Mouse (Mus musculus) megakaryocyte, embryonic 14.5 days (primary cell): ENCODE results near the gene Arid3a. TPM values are rescaled to one million over a fixed set of nuclear protein-coding genes. Genes with fewer than 3 reads are reported as not detected.

Experiments used
- H3K27me3 ChIP-seq: replicated peaks from 2 replicates; pipeline ENCODE3; 2012; ENCODE audit warnings: inconsistent platforms
- H3K36me3 ChIP-seq: replicated peaks from 2 replicates; pipeline ENCODE3; 2012; ENCODE audit warnings: low read length, inconsistent platforms, mixed read lengths
- H3K4me1 ChIP-seq: 2 replicates; pipeline ENCODE4 v1.6.1; 2012; ENCODE audit warnings: inconsistent platforms
- H3K4me3 ChIP-seq: replicated peaks from 2 replicates; pipeline ENCODE3; 2012; ENCODE audit warnings: moderate library complexity, mild to moderate bottlenecking, inconsistent platforms
- H3K9me3 ChIP-seq: 2 replicates; pipeline ENCODE4 v1.6.1; 2012; ENCODE audit warnings: inconsistent platforms
- FLI1 ChIP-seq: IDR thresholded peaks from 2 replicates; pipeline ENCODE4 v1.6.1; 2012; ENCODE audit warnings: low read length, inconsistent platforms, mixed read lengths
- GATA1 ChIP-seq: IDR thresholded peaks from 3 replicates; pipeline ENCODE4 v1.6.1; 2012; ENCODE audit warnings: mixed read lengths, low read length, inconsistent platforms, borderline replicate concordance
- polyA plus RNA-seq: library from polyadenylated mRNA; stranded (reverse); fragments of >175 nt; gene quantifications from 2 replicates; pipeline ENCODE4 v1.2.3, GENCODE M21; 2012; ENCODE audit warnings: low replicate concordance; ENCODE audit not compliant: insufficient read depth

Arid3a gene
- polyA plus RNA-seq, 1 experiment, result 89.7 TPM

GRCm38 (mm10) chr10:79960671-79961294, 33.9 kb downstream of the Arid3a start:
- Histone ChIP-seq H3K4me1 (peaks cover 46% of the 10 kb centered on the region), H3K36me3 (peaks cover 41% of the 10 kb centered on the region), H3K4me3 (peak overlapping the region; percentile 97), H3K9me3 (no peaks in the 10 kb centered on the region), H3K27me3 (no peaks in the 10 kb centered on the region)
- TF ChIP-seq GATA1 (no peak), FLI1 (no peak)

DNA sequence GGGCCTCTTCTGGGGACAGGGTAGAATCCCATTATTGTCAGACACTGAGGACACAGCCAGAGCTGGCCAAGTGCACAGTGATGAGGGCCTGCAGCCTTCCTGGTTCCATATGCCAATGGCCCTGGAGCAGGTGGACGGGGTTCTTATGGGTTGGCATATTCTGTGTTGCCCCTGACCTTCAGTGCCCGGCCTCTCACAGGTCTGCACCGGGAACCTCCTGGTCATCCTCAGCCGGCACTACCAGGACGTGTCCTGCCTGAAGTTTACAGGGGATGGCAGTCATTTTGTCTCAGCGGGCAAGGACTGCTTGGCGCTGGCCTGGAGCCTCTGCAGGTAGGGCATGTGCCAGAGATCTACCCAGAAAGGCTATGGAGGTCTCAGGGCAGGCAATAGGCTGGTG, 37.9 kb downstream of the Arid3a start:
- Histone ChIP-seq H3K36me3 (peaks cover 74% of the 10 kb centered on the region), H3K4me3 (no peak overlapping the region), H3K9me3 (no peaks in the 10 kb centered on the region), H3K27me3 (peaks cover 6% of the 10 kb centered on the region), H3K4me1 (peaks cover 47% of the 10 kb centered on the region)
- TF ChIP-seq FLI1 (no peak), GATA1 (no peak)

GRCm38 (mm10) chr10:79965325-79965724, 38.5 kb downstream of the Arid3a start:
- TF ChIP-seq GATA1, result no peak
- no peak for TF ChIP-seq FLI1
- no peaks in the 10 kb centered on the region for H3K9me3 ChIP-seq
- H3K36me3 ChIP-seq, result peaks cover 74% of the 10 kb centered on the region
- H3K4me1 ChIP-seq, result peaks cover 46% of the 10 kb centered on the region
- H3K4me3 ChIP-seq, result no peak overlapping the region
- H3K27me3 ChIP-seq, result peaks cover 10% of the 10 kb centered on the region

DNA sequence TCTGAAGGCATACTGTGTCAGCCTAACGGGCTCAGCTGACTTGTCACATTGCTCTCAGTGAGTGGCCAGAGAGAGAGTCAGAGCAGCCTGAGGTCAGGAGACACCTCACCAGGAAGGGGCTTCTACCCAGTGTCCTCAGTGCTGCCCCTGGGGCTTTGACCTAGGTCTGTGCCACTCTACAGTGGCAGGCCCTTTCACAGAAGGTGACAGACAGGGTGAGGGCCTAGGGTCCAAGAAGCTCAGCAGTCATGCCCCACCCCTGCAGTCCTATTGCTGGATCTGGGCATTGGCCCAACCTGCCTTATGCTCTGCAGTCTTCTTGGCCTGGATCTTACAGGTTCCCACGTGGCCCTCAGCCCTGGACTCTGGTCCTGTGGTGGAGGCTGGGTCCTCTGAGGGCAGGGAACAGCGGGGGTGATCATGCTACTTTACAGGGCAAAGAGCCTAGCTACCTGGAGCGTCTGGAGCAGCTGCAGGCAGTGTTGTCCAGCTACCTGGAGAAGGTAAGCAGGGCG, 40.1 kb downstream of the Arid3a start:
- H3K4me3 ChIP-seq, result no peak overlapping the region
- peaks cover 26% of the 10 kb centered on the region for H3K27me3 ChIP-seq
- no peaks in the 10 kb centered on the region for H3K9me3 ChIP-seq
- TF ChIP-seq GATA1 (no peak), FLI1 (no peak)
- peaks cover 45% of the 10 kb centered on the region for H3K4me1 ChIP-seq
- H3K36me3 ChIP-seq, result peaks cover 70% of the 10 kb centered on the region

- Histone ChIP-seq H3K27me3 (peaks cover 38% of the 10 kb centered on the region), H3K36me3 (peaks cover 63% of the 10 kb centered on the region), H3K4me1 (peaks cover 43% of the 10 kb centered on the region), H3K9me3 (no peaks in the 10 kb centered on the region), H3K4me3 (no peak overlapping the region)
- TF ChIP-seq GATA1 (no peak), FLI1 (no peak)
Measured at GRCm38 (mm10) chr10:79968181-79968580, 41.3 kb downstream of the Arid3a start.

GRCm38 (mm10) chr10:79969124-79969568, 42.3 kb downstream of the Arid3a start:
- H3K9me3 ChIP-seq, result no peaks in the 10 kb centered on the region
- no peak overlapping the region for H3K4me3 ChIP-seq
- peaks cover 63% of the 10 kb centered on the region for H3K36me3 ChIP-seq
- H3K27me3 ChIP-seq, result peaks cover 38% of the 10 kb centered on the region
- H3K4me1 ChIP-seq, result peaks cover 43% of the 10 kb centered on the region
- TF ChIP-seq GATA1 (no peak), FLI1 (no peak)

- Histone ChIP-seq H3K4me1 (peaks cover 43% of the 10 kb centered on the region), H3K9me3 (0 out of 2 replicates have a peak, but pooled peaks cover 2% of the 10 kb centered on the region), H3K4me3 (peak within 1 kb of the TSS; percentile 83), H3K27me3 (peaks cover 38% of the 10 kb centered on the region), H3K36me3 (peaks cover 62% of the 10 kb centered on the region)
- no peak for TF ChIP-seq FLI1
- no peak for TF ChIP-seq GATA1
Measured at GRCm38 (mm10) chr10:79970415-79971182, 43.8 kb downstream of the Arid3a start, which contains the start of gene Grin3b. TSS of gene Grin3b (plus strand) at chr10:79970715.

- no peak for TF ChIP-seq GATA1
- no peak for TF ChIP-seq FLI1
Measured at GRCm38 (mm10) chr10:79971183-79971497, 44.3 kb downstream of the Arid3a start.

DNA sequence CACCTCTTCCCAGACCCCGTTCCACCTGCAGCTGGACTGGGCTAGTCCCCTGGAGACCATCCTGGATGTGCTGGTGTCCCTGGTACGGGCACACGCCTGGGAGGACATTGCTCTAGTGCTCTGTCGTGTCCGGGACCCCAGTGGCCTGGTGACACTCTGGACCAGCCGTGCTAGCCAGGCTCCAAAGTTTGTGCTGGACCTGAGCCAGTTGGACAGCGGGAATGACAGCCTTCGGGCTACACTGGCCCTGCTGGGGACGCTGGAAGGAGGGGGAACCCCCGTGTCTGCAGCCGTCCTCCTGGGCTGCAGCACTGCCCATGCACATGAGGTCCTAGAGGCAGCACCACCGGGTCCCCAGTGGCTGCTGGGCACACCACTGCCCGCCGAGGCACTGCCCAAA, 46.0 kb downstream of the Arid3a start:
- peaks cover 38% of the 10 kb centered on the region for H3K27me3 ChIP-seq
- peaks cover 23% of the 10 kb centered on the region for H3K9me3 ChIP-seq

More at GRCm38 (mm10) chr10:79971183-79971497, 44.3 kb downstream of the Arid3a start:
- Histone ChIP-seq H3K27me3 (peaks cover 38% of the 10 kb centered on the region), H3K4me3 (peak overlapping the region; percentile 83), H3K9me3 (peaks cover 7% of the 10 kb centered on the region), H3K36me3 (peaks cover 62% of the 10 kb centered on the region), H3K4me1 (peaks cover 40% of the 10 kb centered on the region)

DNA sequence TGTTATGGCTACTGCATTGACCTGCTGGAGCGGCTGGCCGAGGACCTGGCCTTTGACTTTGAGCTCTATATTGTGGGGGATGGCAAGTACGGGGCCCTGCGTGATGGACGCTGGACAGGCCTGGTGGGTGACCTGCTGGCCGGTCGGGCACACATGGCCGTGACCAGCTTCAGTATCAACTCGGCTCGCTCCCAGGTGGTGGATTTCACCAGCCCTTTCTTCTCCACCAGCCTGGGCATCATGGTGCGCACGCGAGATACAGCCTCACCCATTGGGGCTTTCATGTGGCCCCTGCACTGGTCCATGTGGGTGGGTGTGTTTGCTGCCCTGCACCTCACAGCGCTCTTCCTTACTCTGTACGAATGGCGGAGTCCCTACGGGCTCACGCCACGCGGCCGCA, 47.2 kb downstream of the Arid3a start:
- Histone ChIP-seq H3K27me3 (peaks cover 38% of the 10 kb centered on the region), H3K4me1 (peaks cover 33% of the 10 kb centered on the region), H3K36me3 (peaks cover 62% of the 10 kb centered on the region), H3K4me3 (no peak overlapping the region), H3K9me3 (peaks cover 25% of the 10 kb centered on the region)
- TF ChIP-seq GATA1, result no peak
- TF ChIP-seq FLI1, result no peak

More for the DNA sequence above, 46.0 kb downstream of the Arid3a start:
- TF ChIP-seq GATA1 (no peak), FLI1 (no peak)
- Histone ChIP-seq H3K4me1 (peaks cover 39% of the 10 kb centered on the region), H3K36me3 (peaks cover 62% of the 10 kb centered on the region), H3K4me3 (peak overlapping the region; percentile 23)
